Mouse (Mus musculus) thymus, adult 2 months (tissue): ENCODE measurements around the gene Xpr1.

Experiments used
- CTCF ChIP-seq: fragments of 200-500 bp; IDR thresholded peaks from 2 replicates; pipeline ENCODE4 v1.5.1; 2012; ENCODE audit warnings: mild to moderate bottlenecking, control low read depth, low read length, moderate library complexity, borderline replicate concordance; ENCODE audit not compliant: control insufficient read depth, poor library complexity, insufficient read depth; ENCODE audit errors: extremely low read depth
- POLR2A ChIP-seq: fragments of 200-500 bp; IDR thresholded peaks from 2 replicates; pipeline ENCODE4 v1.6.1; 2012; ENCODE audit warnings: mild to moderate bottlenecking, low read length, control low read depth, moderate library complexity; ENCODE audit not compliant: control insufficient read depth, poor library complexity, insufficient read depth; ENCODE audit errors: extremely low read depth

GRCm38 (mm10) chr1:155243797-155244770, 173.1 kb downstream of the Xpr1 start, which contains the start of gene BC034090:
- no peak for TF ChIP-seq CTCF
- TF ChIP-seq POLR2A: no peak
